Mouse (Mus musculus): ENCODE measurements around the gene 1700025G04Rik. TPM values are rescaled to one million over a fixed set of nuclear protein-coding genes. Genes with fewer than 3 reads are reported as not detected.

1700025G04Rik gene
- polyA plus RNA-seq, 1 experiment from 2014 or later = 2.3 TPM

DNA sequence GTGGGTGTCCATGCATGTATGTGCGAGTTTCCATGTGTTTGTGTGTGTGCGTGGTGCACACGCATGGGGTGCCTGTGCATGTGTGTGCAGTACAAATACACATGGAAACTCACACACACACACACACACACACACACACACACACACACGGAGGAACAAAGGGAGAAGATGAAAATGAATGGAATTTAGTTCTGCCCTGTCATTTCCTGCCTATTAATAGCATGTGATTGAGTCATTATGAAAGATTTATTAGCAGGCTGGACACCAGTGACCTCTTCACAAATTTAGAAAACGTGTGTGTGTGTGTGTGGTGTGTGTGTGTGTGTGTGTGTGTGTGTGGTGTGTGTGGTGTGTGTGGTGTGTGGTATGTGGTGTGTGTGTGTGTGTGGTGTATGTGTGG is 217.0 kb downstream of the 1700025G04Rik start:
- Histone ChIP-seq H3K4me2 (ENCODE audit: low read depth, low read length) (no peak overlapping the region), H3K9ac (ENCODE audit: low read depth, low read length) (no peak overlapping the region), H3K9me3 (replicated peaks; ENCODE audit: control insufficient read depth, low read length) (no peaks in the 10 kb centered on the region), H3K27ac (ENCODE audit: low read length) (no peak overlapping the region), H3K4me1 (ENCODE audit: control insufficient read depth, low read depth, low read length) (no peaks in the 10 kb centered on the region), H3K36me3 (ENCODE audit: control insufficient read depth, insufficient read depth) (no peaks in the 10 kb centered on the region), H3K27me3 (ENCODE audit: control insufficient read depth, insufficient read depth, low read depth, low read length) (no peaks in the 10 kb centered on the region), H3K4me3 (ENCODE audit: low read depth, low read length) (no peak overlapping the region)
- ATAC-seq (ENCODE audit: low read depth) = no peak
- 67% methylated on average over 5 of the region's 5 CpGs for WGBS (ENCODE audit: insufficient replicate concordance)

GRCm38 (mm10) chr1:151864326-151864725 is 225.6 kb downstream of the 1700025G04Rik start:
- Histone ChIP-seq H3K27ac (ENCODE audit: low read length) (no peak overlapping the region), H3K27me3 (ENCODE audit: control insufficient read depth, insufficient read depth, low read depth, low read length) (no peaks in the 10 kb centered on the region), H3K36me3 (ENCODE audit: control insufficient read depth, insufficient read depth) (no peaks in the 10 kb centered on the region), H3K9ac (ENCODE audit: low read depth, low read length) (no peak overlapping the region), H3K4me3 (ENCODE audit: low read depth, low read length) (no peak overlapping the region), H3K4me1 (ENCODE audit: control insufficient read depth, low read depth, low read length) (no peaks in the 10 kb centered on the region), H3K9me3 (replicated peaks; ENCODE audit: control insufficient read depth, low read length) (no peaks in the 10 kb centered on the region), H3K4me2 (ENCODE audit: low read depth, low read length) (no peak overlapping the region)
- WGBS (ENCODE audit: insufficient replicate concordance) = 72% methylated on average over 6 of the region's 6 CpGs
- ATAC-seq (ENCODE audit: low read depth) = no peak

- Histone ChIP-seq H3K9ac (ENCODE audit: low read depth, low read length) (no peak overlapping the region), H3K36me3 (ENCODE audit: control insufficient read depth, insufficient read depth) (no peaks in the 10 kb centered on the region), H3K4me1 (ENCODE audit: control insufficient read depth, low read depth, low read length) (no peaks in the 10 kb centered on the region), H3K9me3 (replicated peaks; ENCODE audit: control insufficient read depth, low read length) (no peaks in the 10 kb centered on the region), H3K4me3 (ENCODE audit: low read depth, low read length) (no peak overlapping the region), H3K27ac (ENCODE audit: low read length) (no peak overlapping the region), H3K27me3 (ENCODE audit: control insufficient read depth, insufficient read depth, low read depth, low read length) (no peaks in the 10 kb centered on the region), H3K4me2 (ENCODE audit: low read depth, low read length) (no peak overlapping the region)
- WGBS (ENCODE audit: insufficient replicate concordance) = 75% methylated on average over 12 of the region's 12 CpGs
- no peak for ATAC-seq (ENCODE audit: low read depth)
These were observed 226.2 kb downstream of the 1700025G04Rik start for GRCm38 (mm10) chr1:151863797-151864147.

DNA sequence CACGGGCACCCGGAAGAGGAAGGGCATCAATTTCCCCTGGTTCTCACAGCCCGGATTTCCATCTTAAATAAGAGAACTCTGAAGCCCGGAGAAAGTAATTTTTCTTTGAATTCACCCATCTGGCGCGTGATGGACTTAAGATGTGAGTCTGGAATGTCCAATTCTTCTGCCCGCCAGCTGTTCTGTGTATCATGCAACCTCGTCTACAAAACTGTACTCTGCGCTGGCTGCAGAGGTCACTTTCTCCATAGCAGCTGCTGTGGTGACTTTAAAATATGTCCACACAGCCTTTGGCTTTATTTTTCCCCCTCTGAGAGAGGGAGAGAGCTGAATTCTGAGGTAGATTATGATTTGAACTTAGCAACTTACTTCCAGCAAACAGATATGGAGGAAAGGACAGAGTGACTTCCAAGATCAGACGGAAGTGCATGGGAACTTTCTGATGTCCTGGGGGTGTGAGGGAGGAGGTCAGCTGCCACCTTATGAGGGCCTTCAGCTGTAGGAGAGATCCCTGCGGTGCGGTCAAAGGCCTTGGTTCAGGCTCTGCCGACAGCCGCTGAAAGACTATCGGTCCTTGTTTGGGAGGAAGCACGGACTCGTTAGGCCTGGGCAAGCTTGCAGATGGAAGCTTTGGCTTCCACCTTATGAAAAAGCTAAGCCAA is 226.7 kb downstream of the 1700025G04Rik start:
- H3K4me3 ChIP-seq (ENCODE audit: low read depth, low read length) = no peak overlapping the region
- 76% methylated on average over 17 of the region's 17 CpGs for WGBS (ENCODE audit: insufficient replicate concordance)
- no peaks in the 10 kb centered on the region for H3K36me3 ChIP-seq (ENCODE audit: control insufficient read depth, insufficient read depth)
- no peaks in the 10 kb centered on the region for H3K9me3 ChIP-seq (replicated peaks; ENCODE audit: control insufficient read depth, low read length)
- H3K27ac ChIP-seq (ENCODE audit: low read length) = no peak overlapping the region
- no peaks in the 10 kb centered on the region for H3K4me1 ChIP-seq (ENCODE audit: control insufficient read depth, low read depth, low read length)
- H3K9ac ChIP-seq (ENCODE audit: low read depth, low read length) = no peak overlapping the region
- no peaks in the 10 kb centered on the region for H3K27me3 ChIP-seq (ENCODE audit: control insufficient read depth, insufficient read depth, low read depth, low read length)
- no peak overlapping the region for H3K4me2 ChIP-seq (ENCODE audit: low read depth, low read length)
- ATAC-seq (ENCODE audit: low read depth) = no peak

GRCm38 (mm10) chr1:151862109-151862508 is 227.8 kb downstream of the 1700025G04Rik start:
- H3K9ac ChIP-seq (ENCODE audit: low read depth, low read length) = no peak overlapping the region
- no peak overlapping the region for H3K4me3 ChIP-seq (ENCODE audit: low read depth, low read length)
- no peak overlapping the region for H3K27ac ChIP-seq (ENCODE audit: low read length)
- no peaks in the 10 kb centered on the region for H3K4me1 ChIP-seq (ENCODE audit: control insufficient read depth, low read depth, low read length)
- H3K27me3 ChIP-seq (ENCODE audit: control insufficient read depth, insufficient read depth, low read depth, low read length) = no peaks in the 10 kb centered on the region
- ATAC-seq (ENCODE audit: low read depth) = no peak
- 82% methylated on average over 8 of the region's 8 CpGs for WGBS (ENCODE audit: insufficient replicate concordance)
- H3K4me2 ChIP-seq (ENCODE audit: low read depth, low read length) = no peak overlapping the region
- no peaks in the 10 kb centered on the region for H3K9me3 ChIP-seq (replicated peaks; ENCODE audit: control insufficient read depth, low read length)
- H3K36me3 ChIP-seq (ENCODE audit: control insufficient read depth, insufficient read depth) = no peaks in the 10 kb centered on the region

- no peak overlapping the region for H3K9ac ChIP-seq (ENCODE audit: low read depth, low read length)
- no peaks in the 10 kb centered on the region for H3K9me3 ChIP-seq (replicated peaks; ENCODE audit: control insufficient read depth, low read length)
- no peaks in the 10 kb centered on the region for H3K27me3 ChIP-seq (ENCODE audit: control insufficient read depth, insufficient read depth, low read depth, low read length)
- no peak for ATAC-seq (ENCODE audit: low read depth)
- no peak overlapping the region for H3K27ac ChIP-seq (ENCODE audit: low read length)
- 58% methylated on average over 20 of the region's 20 CpGs for WGBS (ENCODE audit: insufficient replicate concordance)
- no peak overlapping the region for H3K4me2 ChIP-seq (ENCODE audit: low read depth, low read length)
- H3K36me3 ChIP-seq (ENCODE audit: control insufficient read depth, insufficient read depth) = no peaks in the 10 kb centered on the region
- no peak overlapping the region for H3K4me3 ChIP-seq (ENCODE audit: low read depth, low read length)
- H3K4me1 ChIP-seq (ENCODE audit: control insufficient read depth, low read depth, low read length) = no peaks in the 10 kb centered on the region
These were observed 228.5 kb downstream of the 1700025G04Rik start for GRCm38 (mm10) chr1:151861334-151861995.

- Histone ChIP-seq H3K9ac (ENCODE audit: low read depth, low read length) (no peak overlapping the region), H3K36me3 (ENCODE audit: control insufficient read depth, insufficient read depth) (no peaks in the 10 kb centered on the region), H3K4me2 (ENCODE audit: low read depth, low read length) (no peak overlapping the region), H3K4me3 (ENCODE audit: low read depth, low read length) (no peak overlapping the region), H3K27me3 (ENCODE audit: control insufficient read depth, insufficient read depth, low read depth, low read length) (no peaks in the 10 kb centered on the region), H3K27ac (ENCODE audit: low read length) (no peak overlapping the region), H3K9me3 (replicated peaks; ENCODE audit: control insufficient read depth, low read length) (no peaks in the 10 kb centered on the region), H3K4me1 (ENCODE audit: control insufficient read depth, low read depth, low read length) (no peaks in the 10 kb centered on the region)
- no peak for ATAC-seq (ENCODE audit: low read depth)
- WGBS (ENCODE audit: insufficient replicate concordance) = 73% methylated on average over 1 of the region's 1 CpGs
These were observed 231.5 kb downstream of the 1700025G04Rik start for GRCm38 (mm10) chr1:151858474-151858873.

- H3K36me3 ChIP-seq (ENCODE audit: control insufficient read depth, insufficient read depth) = no peaks in the 10 kb centered on the region
- H3K9me3 ChIP-seq (replicated peaks; ENCODE audit: control insufficient read depth, low read length) = no peaks in the 10 kb centered on the region
- H3K4me3 ChIP-seq (ENCODE audit: low read depth, low read length) = no peak overlapping the region
- H3K27ac ChIP-seq (ENCODE audit: low read length) = no peak overlapping the region
- H3K27me3 ChIP-seq (ENCODE audit: control insufficient read depth, insufficient read depth, low read depth, low read length) = no peaks in the 10 kb centered on the region
- WGBS (ENCODE audit: insufficient replicate concordance) = 54% methylated on average over 1 of the region's 1 CpGs
- H3K9ac ChIP-seq (ENCODE audit: low read depth, low read length) = no peak overlapping the region
- H3K4me2 ChIP-seq (ENCODE audit: low read depth, low read length) = no peak overlapping the region
- no peaks in the 10 kb centered on the region for H3K4me1 ChIP-seq (ENCODE audit: control insufficient read depth, low read depth, low read length)
- no peak for ATAC-seq (ENCODE audit: low read depth)
These were observed 234.4 kb downstream of the 1700025G04Rik start for GRCm38 (mm10) chr1:151855561-151855960.

- Histone ChIP-seq H3K9me3 (replicated peaks; ENCODE audit: control insufficient read depth, low read length) (no peaks in the 10 kb centered on the region), H3K4me1 (ENCODE audit: control insufficient read depth, low read depth, low read length) (no peaks in the 10 kb centered on the region), H3K36me3 (ENCODE audit: control insufficient read depth, insufficient read depth) (no peaks in the 10 kb centered on the region), H3K27ac (ENCODE audit: low read length) (no peak overlapping the region), H3K4me3 (ENCODE audit: low read depth, low read length) (no peak overlapping the region), H3K9ac (ENCODE audit: low read depth, low read length) (no peak overlapping the region), H3K4me2 (ENCODE audit: low read depth, low read length) (no peak overlapping the region), H3K27me3 (ENCODE audit: control insufficient read depth, insufficient read depth, low read depth, low read length) (no peaks in the 10 kb centered on the region)
- no peak for ATAC-seq (ENCODE audit: low read depth)
- WGBS (ENCODE audit: insufficient replicate concordance) = 64% methylated on average over 3 of the region's 3 CpGs
These were observed 237.9 kb downstream of the 1700025G04Rik start for GRCm38 (mm10) chr1:151851976-151852375.

All from liver, embryonic 16.5 days (tissue).